Comparison of ENCODE assay signal across 14 mouse cellular contexts in genomic region chr3:127086834-127087506, GRCm38 (mm10).
DNase-seq lines count a peak whose midpoint lies in the region; ATAC-seq lines count a peak whose summit lies in the region.
"Had no signal": no experiment of that assay in that cellular context is flagged by ENCODE, and none has a peak within 500 bp of the region (broad histone marks: within the 10 kb centered on the region; RNA-seq: fewer than 3 reads in every experiment).

No protein-coding gene starts in this region.

- H3K27ac ChIP-seq in forebrain, embryonic 12.5 days = 0 out of 2 replicates have a peak overlapping the region, but pooled peaks have one; percentile 19
- no peak overlapping the region for H3K27ac ChIP-seq in forebrain, embryonic 16.5 days (ENCODE audit: low read length)
- no peak overlapping the region for H3K27ac ChIP-seq in midbrain, embryonic 13.5 days
- H3K27ac ChIP-seq: stomach, embryonic 15.5 days had no signal

- H3K9ac ChIP-seq in forebrain, embryonic 12.5 days = no peak overlapping the region
- H3K9ac ChIP-seq in forebrain, embryonic 16.5 days (replicated peaks; ENCODE audit: low read depth, low read length) = no peak overlapping the region
- no peak overlapping the region for H3K9ac ChIP-seq in midbrain, embryonic 13.5 days (replicated peaks)
- H3K9ac ChIP-seq: stomach, embryonic 15.5 days had no signal

- 0 out of 2 replicates have a peak, but pooled peaks have one; percentile 20 for ATAC-seq in forebrain, embryonic 12.5 days (ENCODE audit: low FRiP score)
- no peak for ATAC-seq in forebrain, embryonic 16.5 days
- peak; percentile 58 for ATAC-seq in midbrain, embryonic 13.5 days

- peak; percentile 8 for DNase-seq in retina, postnatal 1 day
- DNase-seq in retina, embryonic 14.5 days (ENCODE audit: low spot score) = no peak
- no peak for DNase-seq in frontal cortex, postnatal 25 days (ENCODE audit: low spot score in 2 of 2)
- DNase-seq in spleen, adult 18-20 months = no peak
- DNase-seq: adrenal gland, adult 8-10 months; B cell, adult 2 months; cerebellum, adult 8-10 months; gastrocnemius, postnatal 36 days; kidney, adult 8-10 months; right cerebral cortex, adult 18-20 months had no signal

- WGBS in forebrain, embryonic 12.5 days = 25% methylated on average over 3 of the region's 3 CpGs
- WGBS in forebrain, embryonic 16.5 days = 32% methylated on average over 3 of the region's 3 CpGs
- 19% methylated on average over 3 of the region's 3 CpGs for WGBS in midbrain, embryonic 13.5 days

- H3K4me1 ChIP-seq in forebrain, embryonic 12.5 days = peaks cover 15% of the 10 kb centered on the region
- no peaks in the 10 kb centered on the region for H3K4me1 ChIP-seq in forebrain, embryonic 16.5 days (replicated peaks; ENCODE audit: control insufficient read depth, insufficient read depth, low read length)
- H3K4me1 ChIP-seq in midbrain, embryonic 13.5 days (replicated peaks) = peaks cover 23% of the 10 kb centered on the region
- H3K4me1 ChIP-seq: stomach, embryonic 15.5 days had no signal

- H3K4me2 ChIP-seq in forebrain, embryonic 12.5 days = no peak overlapping the region
- no peak overlapping the region for H3K4me2 ChIP-seq in forebrain, embryonic 16.5 days (ENCODE audit: low read length)
- no peak overlapping the region for H3K4me2 ChIP-seq in midbrain, embryonic 13.5 days (replicated peaks)
- H3K4me2 ChIP-seq: stomach, embryonic 15.5 days had no signal

- H3K4me3 ChIP-seq in forebrain, embryonic 12.5 days (replicated peaks) = no peak overlapping the region
- no peak overlapping the region for H3K4me3 ChIP-seq in forebrain, embryonic 16.5 days (replicated peaks; ENCODE audit: low read length)
- no peak overlapping the region for H3K4me3 ChIP-seq in midbrain, embryonic 13.5 days (replicated peaks)
- H3K4me3 ChIP-seq: stomach, embryonic 15.5 days had no signal

- H3K36me3 ChIP-seq in forebrain, embryonic 12.5 days (replicated peaks) = no peaks in the 10 kb centered on the region
- H3K36me3 ChIP-seq in forebrain, embryonic 16.5 days (ENCODE audit: control insufficient read depth, insufficient read depth) = no peaks in the 10 kb centered on the region
- H3K36me3 ChIP-seq in midbrain, embryonic 13.5 days = no peaks in the 10 kb centered on the region
- H3K36me3 ChIP-seq: stomach, embryonic 15.5 days had no signal

- H3K27me3 ChIP-seq in forebrain, embryonic 12.5 days = no peaks in the 10 kb centered on the region
- H3K27me3 ChIP-seq in forebrain, embryonic 16.5 days (replicated peaks; ENCODE audit: control insufficient read depth, insufficient read depth, low read length) = no peaks in the 10 kb centered on the region
- H3K27me3 ChIP-seq in midbrain, embryonic 13.5 days = no peaks in the 10 kb centered on the region
- H3K27me3 ChIP-seq: stomach, embryonic 15.5 days had no signal

- no peaks in the 10 kb centered on the region for H3K9me3 ChIP-seq in forebrain, embryonic 12.5 days
- no peaks in the 10 kb centered on the region for H3K9me3 ChIP-seq in forebrain, embryonic 16.5 days (ENCODE audit: control insufficient read depth, low read length)
- H3K9me3 ChIP-seq in midbrain, embryonic 13.5 days = no peaks in the 10 kb centered on the region
- H3K9me3 ChIP-seq: stomach, embryonic 15.5 days had no signal
